Mouse (Mus musculus) ovary, postnatal 14 days (tissue): ENCODE data around the gene Tceanc2.

Experiments used
- DNase-seq: peaks from one replicate; pipeline ENCODE4 v3.0.0; 2022; ENCODE audit warnings: low spot score

Tceanc2 gene

DNA sequence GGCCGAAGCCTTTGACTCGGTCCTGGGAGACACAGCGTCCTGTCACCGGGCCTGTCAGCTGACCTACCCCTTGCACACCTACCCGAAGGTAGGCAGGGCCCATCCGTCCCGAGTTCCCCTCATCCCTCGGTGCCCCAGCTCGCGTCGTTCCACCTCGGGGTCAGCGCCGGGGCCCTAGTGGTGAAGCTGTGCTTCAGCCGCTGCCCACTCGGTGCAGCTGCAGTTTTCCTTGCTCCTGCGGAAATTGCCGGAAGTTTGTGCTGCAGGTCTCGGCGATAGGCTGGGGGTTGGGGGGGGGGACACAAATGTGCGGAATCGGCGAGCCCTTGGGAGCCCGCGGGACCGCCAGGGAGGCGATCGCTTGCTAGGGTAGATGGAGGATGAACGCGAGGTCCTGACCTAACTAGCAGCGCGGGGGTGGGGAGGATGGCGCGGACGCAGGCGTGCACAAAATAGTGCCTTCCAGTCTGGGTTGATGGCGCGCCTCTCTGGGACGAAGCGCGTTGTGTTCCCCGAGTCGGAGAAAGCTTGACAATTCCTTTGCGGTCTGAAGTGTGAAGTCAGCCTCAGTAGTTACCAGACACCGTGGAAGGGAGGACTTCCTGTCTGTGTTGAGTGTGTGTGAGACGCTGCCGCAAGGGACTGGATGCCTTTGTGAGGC lies at the start of gene Tceanc2:
Gene Tceanc2 (minus strand): TSS at position 287 of the 661 bp plus-strand sequence.
- peak; percentile 20 for DNase-seq

DNA sequence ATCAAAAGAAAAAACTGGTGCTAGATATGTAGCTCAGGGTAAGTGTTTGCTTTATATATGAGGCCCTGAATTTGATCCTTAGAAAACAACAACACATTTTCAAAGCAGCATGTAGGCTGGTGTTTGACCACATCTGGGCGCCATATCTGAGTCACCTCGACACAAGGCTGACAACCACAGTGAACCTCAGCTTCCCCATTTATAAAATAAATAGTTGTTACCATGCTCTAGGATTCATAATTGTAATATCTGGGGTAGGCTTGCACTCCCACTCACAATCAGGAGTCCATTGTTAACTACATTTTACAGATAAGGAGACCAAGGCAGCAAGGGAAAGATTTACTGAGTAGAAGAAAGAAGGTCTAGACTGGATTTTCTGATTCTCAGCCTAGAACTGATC lies 47.4 kb upstream of the Tceanc2 start:
- no peak for DNase-seq

DNA sequence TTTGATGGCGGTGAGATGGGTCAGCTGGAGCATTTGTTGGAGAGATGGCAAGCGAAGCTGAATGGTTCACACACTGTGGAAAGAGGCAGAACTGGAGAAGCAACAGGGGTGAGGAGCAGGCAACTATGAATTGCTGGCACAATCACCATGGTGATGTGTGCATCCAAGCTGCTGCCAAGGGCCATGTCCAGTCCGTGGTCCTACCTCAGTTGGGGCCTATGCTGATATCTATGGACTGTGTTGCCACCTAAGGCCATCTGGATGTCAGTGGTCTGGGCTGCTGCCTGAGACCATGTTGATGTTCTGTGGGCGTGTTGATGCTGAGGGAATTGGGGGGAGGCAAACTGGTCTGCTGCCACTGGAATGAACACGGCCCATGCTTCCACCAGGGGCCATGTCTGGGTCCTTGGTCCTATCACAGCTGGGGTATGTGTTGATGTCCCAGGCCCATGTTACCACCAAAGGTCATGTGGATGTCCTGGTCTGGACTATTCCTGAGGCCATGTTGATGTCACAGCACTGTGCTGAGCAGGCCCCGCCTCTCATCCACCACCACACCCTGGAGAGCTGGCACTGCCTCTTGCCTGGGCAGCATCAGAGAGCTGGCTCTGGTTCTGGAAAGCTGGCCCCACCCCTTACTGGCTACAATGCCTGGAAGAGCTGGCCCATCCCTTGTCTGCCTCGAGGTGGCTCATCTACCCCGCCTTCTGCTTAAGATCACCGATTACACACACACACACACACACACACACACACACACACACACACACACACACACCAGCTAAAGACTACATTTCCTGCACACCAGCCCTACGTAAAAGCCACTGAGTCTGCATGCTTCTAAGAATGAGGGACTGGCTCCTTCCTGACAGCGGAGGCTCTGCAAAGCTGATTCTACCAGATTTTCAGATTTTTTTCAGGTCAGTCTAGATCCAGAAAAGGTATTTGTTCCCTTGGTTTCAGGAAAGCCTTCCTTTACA lies 44.6 kb upstream of the Tceanc2 start:
- DNase-seq: peak; percentile 21

DNA sequence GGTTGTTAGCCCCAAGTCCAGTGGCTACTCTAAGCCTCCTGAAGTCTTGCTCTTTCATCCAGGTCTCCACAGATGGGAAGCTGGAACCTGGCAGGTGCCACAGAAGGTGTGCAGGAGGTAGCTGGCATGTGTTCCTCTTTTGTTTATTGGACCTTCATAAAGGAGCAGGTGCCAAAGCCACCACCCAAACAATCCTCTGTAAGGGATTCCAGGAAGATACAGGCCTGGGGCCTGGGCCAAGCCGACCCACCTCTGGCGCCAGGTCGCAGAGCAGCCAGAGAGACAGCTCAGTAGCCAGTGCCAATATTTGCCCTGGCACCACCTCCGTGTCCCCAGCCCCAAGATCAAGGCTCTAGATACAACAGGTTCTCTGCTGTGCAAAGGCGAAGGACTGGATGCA lies 42.6 kb upstream of the Tceanc2 start:
- no peak for DNase-seq

DNA sequence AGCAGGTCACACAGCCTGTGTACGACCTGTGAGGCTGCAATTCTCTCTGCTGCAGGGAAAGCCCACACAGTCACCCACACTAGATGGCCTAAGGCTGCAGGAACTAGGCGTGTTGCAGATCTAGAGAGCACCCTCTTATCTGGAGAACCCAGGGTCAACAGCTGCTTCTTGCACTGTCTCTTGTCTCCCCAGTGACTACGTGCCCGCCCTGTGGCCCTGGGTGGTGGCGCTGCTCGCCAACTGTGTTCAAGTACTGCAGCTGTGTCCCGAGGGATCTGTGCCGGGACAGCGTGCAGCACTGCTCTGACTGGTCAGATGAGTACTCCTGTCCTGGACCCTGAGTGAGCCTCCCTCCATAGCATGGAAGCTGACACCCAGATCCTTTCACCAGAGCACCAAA lies 38.7 kb upstream of the Tceanc2 start:
- DNase-seq: no peak

DNA sequence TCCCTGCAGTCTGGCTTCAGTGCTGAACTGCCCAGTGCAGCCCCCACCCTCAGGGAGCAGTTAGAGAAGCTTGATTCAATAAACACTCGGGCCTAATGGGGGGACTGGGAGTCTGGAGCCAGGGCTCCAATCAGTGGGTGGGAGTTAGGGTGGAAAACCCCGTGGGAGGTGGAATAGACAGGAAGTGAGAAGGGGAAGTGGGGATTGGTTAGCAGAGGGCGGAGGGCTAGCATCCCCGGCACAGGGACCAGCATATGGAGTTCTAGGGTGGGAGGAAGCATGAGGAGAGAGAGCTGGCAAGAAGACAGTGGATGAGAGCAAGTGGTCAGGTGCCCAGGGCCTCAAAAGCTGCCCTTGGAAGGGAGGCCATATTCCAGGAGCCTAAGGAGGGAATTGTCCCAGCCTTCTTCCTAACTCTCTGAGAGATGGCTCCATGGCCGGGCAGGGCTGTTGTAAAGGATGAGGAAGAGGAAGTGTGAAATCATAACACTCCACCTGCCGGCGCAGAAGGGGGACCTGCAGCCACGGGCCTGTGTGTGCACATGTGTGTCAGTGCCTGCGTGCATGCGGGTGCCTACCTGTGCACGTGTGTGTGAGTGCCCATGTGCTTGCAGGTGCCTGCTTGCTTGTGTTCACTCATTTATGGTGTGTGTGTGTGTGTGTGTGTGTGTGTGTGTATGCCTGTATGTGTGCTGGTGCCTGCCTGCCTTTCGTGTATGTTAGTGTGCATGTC lies 34.5 kb upstream of the Tceanc2 start:
- DNase-seq: no peak

DNA sequence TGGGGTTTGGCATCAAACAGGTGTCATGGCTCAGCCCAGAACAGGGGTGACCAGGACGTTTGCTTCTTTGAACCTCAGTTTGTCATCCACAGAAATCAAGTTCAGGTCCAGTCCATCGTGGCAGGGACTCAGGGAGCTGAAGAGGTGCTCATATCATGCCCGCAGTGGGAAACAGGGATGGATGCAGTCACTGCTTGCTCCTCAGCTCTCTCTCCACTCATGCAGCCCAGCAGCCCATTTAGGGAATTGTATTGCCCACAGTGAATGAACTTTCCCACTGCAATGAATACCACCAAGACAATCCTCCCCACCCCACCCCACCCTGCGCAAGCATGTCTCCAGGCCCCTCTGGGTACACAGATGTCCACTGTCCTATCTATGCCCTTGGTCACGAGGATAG lies 33.0 kb upstream of the Tceanc2 start:
- DNase-seq: no peak

DNA sequence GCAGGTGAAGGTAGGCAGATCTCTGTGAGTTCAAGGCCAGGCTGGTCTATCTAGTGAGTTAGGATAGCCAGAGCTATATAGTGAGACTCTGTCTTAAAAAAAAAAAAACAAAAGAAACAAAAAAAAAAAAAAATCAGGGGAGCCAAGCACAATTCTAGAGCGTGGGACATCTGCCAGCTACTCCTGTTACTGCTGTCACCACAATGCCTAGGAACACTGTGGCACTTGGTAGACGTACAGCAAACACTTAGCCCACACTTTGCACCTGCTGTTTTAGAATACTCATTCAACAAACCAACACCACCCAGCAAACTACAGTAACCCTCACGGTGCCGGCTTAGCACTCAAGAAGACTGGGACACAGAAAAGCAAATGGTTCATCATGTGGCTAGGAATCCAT lies 32.5 kb upstream of the Tceanc2 start:
- DNase-seq: no peak

DNA sequence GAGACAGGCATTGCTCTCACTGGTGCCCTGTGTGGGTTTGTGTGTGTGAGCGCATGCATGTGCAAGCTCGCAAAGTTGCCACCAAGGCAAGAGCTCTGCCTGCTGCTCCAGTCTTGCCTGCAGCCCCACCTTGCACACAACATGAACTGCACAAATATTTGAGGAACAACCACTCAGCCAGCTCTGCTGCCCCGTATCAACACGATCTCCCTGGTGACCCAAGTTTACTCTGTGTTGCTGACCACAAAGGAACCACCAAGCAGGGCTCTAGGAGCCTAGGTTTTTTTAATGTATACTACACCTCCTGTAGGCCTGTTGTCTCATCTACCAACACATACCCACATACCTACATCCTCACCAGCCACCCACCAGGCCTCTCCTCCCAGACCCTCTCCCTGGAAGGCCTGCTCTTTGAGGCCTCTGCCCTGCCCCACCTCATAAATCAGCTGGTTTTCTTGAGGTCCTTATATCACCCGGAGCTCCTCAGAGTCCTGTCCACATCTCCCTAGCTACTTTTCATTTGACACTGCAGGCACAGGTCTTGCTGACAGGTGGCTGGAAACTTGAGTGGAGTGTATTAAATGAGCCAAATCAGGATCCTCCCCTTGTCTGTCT lies 31.7 kb upstream of the Tceanc2 start:
- no peak for DNase-seq

DNA sequence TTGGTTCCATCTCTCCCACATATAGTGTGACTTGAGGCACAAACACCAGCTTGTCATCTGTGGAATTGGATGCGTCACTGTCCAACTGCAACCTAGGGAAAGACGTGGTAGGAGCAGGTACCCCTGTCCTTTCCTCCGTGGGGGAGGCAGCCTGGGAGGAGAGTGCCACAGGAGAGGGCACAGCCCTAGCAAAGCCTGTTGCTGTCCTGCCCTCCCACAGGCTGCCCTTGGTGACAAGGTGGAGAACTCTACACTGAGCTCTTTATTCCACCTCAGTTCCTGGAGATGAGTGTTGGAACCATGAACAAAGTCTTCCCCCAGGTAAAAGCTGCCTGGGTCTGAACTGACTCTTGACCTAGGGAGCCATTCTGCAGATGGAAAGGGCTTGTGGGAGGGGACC lies 30.0 kb upstream of the Tceanc2 start, which contains the start of gene Ldlrad1:
Gene Ldlrad1 (plus strand): TSS at position 301 of the 400 bp plus-strand sequence.
- no peak for DNase-seq

DNA sequence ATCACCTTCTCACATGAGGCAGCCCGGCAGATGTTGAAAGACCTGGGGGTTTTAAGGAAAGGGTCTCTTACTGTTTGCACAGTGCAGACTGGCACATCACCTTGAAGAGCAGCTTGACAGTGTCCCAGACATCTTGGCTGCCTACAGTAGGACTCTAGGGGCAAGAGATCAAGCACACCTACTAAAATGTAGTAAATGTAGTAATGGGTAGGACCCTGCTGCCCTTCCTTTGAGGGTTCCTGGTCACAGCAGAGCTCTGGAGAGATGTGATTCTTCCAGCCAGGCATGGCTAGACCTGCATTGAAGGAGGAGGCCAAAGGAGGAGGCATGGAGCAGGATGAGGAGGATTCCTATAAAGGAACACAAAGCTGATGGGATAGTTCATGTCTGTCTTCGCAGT lies 28.1 kb upstream of the Tceanc2 start:
- no peak for DNase-seq

DNA sequence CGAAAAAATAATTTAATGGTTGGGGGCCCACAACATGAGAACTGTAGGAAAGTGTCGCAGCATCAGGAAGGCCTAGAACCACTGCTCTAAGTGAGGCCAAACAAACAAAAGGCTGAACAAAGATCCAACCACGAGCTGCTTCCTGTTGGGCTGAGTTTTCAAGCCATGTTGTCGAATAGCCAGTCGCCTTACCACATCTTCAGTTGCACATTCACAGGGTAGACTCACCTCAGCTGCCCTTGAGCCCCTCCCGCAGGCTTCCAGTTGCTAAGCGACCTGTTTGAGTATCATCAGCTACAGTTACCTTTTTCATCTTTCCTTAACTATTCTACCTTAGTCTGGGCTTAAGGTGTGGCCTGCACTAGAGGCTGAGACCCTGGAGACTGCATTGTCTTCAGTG lies 24.1 kb upstream of the Tceanc2 start:
- no peak for DNase-seq

DNA sequence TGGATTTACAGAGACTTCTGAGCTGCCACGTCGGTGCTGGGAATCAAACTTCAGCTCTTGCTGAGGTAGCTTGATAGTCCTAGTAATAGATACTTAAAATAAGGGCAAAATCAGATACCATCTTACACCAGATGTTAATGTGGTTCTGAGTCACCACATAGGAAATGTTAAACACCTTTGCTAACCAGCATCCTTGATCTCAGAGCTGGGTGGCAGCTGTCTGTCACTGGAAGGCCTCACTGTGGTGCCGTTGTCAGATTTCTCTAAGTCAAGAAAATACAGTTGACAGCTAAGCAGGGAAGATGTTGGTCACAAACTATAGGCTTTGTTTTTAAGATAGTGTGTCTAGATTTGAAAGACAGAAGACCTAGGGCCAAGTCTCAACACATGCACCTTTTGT lies 22.9 kb upstream of the Tceanc2 start:
- no peak for DNase-seq

DNA sequence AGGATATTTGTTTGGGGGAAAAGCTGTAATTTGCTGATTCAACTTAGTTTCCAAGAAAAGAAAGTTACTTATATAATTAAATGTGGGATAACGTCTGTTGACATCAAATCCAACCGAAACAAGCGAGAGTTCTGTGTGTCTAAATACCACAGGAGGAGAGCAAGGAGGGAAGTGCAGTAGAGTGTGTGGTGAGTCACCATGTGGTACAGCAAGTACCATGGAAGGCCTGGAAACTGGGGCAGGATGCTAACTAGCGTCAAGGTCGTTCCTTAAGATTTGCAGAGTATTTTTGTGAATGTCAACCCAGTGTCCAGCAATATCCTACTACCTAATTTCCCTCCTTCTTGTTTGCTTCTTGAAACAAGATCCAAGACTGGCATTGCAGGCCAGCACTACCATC lies 19.2 kb upstream of the Tceanc2 start:
- DNase-seq: no peak

DNA sequence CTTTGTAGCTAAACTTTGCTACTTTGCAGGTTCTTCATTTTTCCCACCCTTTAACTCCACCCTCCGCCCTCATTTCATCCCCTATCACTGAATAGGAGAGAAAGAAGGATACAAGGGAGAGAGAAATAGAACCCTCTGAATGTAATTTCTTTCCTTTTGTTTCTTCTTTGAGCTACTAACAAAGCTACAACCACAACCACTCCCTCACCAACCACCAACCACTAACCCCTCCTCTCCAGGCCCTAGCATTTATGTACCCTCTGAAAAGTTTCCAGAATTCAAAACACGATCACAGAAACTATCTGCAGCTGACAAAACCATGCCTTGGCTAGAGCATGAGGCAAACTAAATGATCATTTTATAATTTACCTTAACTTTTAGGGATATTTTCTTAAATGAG lies 17.5 kb upstream of the Tceanc2 start:
- no peak for DNase-seq

DNA sequence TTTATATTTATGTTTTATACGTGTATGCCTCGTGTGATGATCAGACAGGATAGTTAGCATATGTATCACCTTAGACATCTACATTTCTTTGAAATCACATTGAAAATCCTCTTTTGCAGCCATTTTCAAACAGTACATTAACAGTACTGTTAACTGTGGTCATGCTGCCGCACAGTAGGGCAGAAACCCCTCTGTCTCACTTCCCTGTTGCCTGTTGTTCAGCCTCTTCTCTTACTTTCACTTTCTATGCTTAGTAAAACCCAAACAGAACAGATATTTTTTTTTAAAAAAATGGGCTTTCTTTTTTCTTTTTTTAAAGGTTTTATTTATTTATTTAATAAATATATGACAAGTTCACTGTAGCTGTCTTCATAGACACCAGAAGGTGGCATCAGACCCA lies 14.9 kb upstream of the Tceanc2 start:
- DNase-seq: no peak

DNA sequence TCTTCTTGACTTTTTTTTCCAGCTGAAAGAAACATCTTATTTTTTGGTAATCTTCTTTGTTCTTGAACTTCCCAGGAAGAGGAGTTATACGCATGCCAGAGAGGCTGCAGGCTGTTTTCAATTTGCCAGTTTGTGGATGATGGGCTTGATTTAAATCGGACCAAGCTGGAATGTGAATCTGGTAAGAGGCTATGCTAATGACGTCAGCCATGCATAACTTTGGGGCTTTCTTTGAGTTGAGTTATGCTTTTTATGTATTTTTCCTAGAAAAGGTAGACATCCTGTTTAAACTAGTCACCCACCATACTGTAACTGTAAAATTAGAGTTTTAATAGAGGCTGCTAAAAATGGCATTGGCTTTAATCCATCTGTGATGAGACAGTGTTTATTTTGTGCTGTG lies 6.8 kb upstream of the Tceanc2 start:
- no peak for DNase-seq

DNA sequence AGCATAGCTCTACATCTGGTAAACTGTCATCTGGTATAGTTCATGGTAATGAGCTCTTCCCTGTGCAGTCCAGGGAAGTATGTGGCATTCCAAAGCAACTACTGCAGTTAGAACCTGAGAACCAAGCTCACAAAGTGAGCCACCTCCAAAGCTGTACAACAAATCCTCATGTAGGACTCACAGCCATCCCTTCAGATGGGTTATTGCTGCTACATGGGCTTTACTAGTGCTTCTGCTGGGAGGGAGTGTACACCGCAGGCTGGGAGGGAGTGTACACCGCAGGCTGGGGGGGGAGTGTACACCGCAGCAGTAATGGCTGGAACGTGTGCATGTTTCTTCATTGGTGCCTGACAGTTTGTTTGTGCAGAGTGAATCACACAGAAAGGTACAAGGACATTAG lies 4.3 kb upstream of the Tceanc2 start:
- DNase-seq: no peak

DNA sequence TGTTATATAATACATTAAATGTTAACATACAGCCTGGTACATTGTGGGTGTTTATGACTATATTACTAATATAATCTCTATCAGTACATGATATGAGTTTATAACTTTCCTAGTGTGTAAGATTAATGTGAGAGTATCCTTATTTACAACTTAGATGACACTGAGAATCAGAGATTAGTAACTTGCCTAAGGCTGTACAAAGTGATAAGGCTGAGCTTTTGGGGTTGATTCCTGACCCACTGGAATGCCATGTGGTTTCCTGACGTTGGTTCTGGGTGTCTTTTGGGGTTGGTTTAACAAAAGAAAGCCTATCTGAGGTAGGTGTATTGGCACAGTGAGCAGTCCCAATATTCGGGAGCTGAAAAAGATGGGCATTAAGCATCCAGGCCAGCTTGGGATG lies 3.9 kb upstream of the Tceanc2 start:
- DNase-seq: no peak

DNA sequence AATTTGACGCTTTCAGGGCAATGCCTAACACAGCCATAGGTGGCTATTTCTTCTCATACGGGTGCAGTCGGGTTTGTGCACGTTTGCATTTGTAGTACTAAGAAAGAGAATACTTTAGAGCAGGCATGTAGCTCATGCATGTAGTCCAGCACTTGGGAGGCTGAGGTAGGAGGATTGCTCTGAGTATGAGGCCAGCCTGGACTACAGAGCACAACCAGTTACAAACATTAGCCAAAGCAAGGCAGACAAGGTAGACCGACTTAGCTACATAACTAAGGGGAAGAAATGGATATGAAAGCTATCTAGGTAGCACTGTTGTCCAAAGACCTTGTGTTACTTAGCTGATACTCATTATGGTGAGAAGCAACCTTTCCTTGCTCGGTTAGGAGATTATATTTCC lies 3.0 kb upstream of the Tceanc2 start:
- DNase-seq: no peak

DNA sequence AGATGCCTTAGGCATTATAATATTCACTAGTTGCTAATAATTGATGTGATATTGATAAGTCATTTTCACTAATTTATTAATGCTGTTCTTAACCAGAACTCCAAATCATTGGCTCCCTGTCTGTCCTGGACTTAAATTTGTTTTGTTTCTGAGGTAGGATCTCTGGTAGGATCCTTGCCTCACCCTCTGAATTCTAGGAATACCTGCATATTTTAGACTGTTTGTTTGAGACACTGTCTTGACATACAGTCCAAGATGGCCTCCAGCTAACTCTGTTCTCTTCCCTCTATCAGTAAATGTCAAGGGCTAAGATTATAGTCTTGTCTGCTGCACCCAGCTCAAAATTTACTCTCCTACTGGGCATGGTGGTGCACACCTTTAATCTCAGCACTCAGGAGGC lies 1.8 kb upstream of the Tceanc2 start:
- DNase-seq: no peak

DNA sequence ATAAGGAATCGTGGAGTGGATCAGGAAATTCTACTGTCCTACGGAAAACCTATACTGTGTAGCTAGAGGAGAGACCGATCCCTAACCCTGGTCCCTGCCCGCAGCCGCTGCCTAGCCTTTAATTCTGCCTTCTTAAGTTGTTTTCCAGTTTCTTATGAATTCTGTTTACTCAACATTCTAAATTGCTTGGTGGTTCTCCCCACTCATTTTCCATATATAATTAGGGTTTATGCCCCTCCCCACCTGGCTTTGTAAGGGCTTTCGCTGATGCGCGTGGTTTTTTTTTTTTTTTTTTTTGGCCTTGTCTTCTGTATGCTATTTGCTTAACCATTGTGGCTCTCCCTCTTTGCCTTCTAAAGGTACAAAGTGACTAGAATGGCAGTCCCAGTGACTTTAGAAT lies 645 bp upstream of the Tceanc2 start:
- DNase-seq: no peak
